Mouse (Mus musculus) layer of hippocampus, postnatal 36 days (tissue): ENCODE results near the gene Gse1. TPM values are rescaled to one million over a fixed set of nuclear protein-coding genes. Genes with fewer than 3 reads are reported as not detected.
"Not testable (repeated sequence)": the region's sequence is repeated elsewhere in the genome, so short reads cannot be mapped to it uniquely, and the experiment has no call there.

Experiments
- DNase-seq, 2 experiments: peaks; one replicate each; pipeline ENCODE4 v3.0.0; 2022
- total RNA-seq, 2 experiments: library from RNA; stranded (reverse); gene quantifications; 2 replicates each; pipeline ENCODE4 v1.2.3; 2021

Gene Gse1
- total RNA-seq, 2 experiments from 2014 or later: 147 to 155 TPM

GRCm38 (mm10) chr8:120325172-120325767 is 97.0 kb downstream of the Gse1 start:
- no peak for DNase-seq

- DNase-seq: no peak
Observed at GRCm38 (mm10) chr8:120327131-120327554, 98.9 kb downstream of the Gse1 start.

DNA sequence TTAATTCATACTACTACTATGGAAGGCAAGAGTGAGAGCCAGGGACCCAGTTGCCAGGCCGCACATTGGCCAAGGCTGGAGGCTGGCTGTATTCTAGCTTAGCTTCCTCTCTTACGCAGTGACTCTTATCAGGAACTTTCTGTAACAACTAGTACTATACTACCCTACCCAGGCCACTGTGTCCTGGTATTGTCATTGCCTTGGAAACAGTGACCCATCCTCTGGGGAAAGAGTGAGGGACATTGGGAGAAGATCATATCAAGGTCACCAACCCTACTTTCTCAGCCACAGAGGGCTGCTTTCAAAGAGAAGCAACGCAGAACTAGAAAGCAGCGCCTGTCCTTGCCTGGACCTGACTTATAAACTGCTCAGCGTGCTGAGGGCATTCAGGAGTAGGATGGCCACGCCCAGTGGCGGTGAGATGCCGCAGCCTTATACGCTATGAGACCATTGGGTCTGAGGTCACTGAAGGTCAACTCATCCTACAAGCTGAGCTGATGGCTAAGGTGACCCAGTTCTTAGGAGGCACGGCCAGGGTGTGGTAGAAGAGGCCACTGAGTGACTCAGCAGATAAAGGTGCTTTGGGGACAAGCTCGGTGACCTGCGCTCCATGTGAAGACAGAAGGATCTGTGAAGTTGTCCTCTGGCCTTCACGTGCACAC is 100.2 kb downstream of the Gse1 start:
- no peak for DNase-seq

- no peak for DNase-seq
Observed at GRCm38 (mm10) chr8:120329030-120329748, 100.9 kb downstream of the Gse1 start.

- no peak for DNase-seq
Observed at GRCm38 (mm10) chr8:120331027-120331426, 102.8 kb downstream of the Gse1 start.

DNA sequence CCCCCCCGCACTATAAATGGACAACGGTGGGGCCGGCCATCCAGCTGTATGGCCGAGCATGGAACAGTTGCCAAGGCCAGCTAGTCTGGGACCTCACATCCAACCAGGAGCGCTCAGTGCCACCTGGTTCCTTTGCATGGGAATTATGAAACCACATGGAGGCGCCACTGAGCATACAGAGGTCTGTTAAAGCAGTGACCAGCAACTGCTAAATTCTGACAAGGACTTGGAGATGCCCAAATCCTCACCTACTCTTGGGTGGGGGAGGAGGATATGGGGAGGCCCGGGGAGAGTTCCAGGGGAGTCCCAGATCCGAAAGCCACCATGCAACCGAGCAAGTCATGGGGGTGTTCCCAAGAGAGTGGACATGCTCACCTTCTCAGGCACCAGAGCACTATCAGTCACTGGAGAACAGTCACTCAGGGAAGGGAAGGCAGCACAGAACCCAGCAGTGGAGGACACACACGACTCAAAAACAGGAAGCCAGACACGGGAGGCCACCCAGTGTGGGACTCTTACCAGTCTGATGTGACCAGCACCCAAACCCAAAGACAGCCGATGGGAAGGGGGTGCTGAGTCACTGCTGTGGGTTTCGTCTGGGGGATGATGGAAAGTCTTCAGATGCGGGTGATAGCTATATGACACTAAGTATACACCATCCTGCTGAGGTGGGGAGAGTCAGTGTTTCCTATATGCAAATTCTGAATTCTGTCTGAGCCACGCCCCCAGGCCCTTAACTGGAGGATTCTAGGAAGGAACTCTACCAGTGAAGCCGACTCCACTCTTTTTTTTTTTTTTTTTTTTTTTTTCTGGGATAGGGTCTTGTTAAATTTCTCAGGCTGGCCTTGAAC is 104.3 kb downstream of the Gse1 start:
- no peak for DNase-seq

DNA sequence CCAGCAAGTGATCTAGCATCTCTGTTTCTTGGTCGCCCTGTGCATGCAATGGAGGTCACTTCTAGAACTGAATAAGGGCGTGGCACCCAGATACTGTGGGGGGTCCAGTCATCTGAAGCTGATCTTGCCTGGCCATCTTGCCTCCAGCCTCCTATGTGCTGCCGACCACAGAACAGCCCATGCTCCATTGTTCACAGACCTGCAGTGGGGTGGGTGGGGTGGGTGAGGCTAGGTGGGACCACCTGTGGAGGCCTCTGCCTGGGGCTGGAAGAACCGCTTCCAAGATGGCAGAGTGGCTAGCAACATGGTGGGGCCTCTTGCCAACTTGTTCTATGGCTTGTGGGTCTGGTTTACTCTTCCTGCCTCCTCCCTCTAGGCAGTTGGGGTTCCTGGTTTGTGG is 105.4 kb downstream of the Gse1 start:
- DNase-seq: no peak

DNA sequence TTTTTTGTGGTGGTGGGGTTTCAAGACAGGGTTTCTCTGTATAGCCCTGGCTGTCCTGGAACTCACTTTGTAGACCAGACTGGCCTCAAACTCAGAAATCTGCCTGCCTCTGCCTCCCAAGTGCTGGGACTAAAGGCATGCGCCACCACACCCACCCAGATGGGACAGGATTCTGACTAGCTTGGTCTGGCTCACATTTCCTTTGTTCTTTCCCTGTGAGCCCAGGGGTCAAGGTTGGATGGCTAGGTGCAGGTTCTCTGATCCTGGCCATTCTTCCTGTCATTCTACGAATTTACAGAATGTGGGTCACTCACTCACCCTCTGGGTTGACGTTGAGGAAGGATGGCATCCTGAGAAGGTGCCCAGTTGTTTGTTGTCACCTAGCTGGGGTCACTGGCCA is 106.0 kb downstream of the Gse1 start:
- not testable (repeated sequence) for DNase-seq

DNA sequence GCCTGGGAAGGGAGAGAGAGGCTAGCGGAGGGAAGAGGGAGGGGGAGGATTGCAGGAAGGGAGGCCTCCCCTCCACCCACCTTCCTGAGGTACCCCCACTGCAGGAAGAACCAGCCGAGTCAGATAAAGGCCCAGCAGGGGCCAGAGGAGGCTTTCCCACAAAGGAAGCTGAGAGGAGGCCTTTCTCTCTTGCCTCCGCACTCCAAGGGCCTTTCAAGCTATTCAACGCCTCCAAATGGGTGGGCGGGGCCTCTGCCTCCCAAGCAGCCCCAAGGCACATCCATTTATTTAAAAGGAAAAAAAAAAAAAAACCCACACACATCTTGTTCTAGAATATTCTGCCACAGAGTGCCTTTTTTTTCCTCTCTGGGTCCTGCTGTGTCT is 106.6 kb downstream of the Gse1 start:
- DNase-seq: no peak

GRCm38 (mm10) chr8:120335262-120336086 is 107.2 kb downstream of the Gse1 start:
- no peak for DNase-seq

DNA sequence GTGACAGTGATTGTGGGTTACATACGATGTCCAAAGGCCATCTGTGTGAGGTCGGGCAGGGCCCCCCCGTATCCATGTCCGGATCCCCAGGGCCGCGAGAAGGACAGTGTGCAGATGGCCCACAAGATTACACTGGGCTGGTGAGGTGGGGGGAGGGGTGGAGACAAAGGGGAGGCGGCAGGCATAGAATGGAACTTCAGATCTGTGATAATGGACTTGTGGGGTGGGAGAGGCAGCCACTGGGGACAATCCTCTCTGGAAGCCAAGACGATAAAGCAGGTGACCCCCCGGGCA is 107.8 kb downstream of the Gse1 start:
- DNase-seq: no peak

DNA sequence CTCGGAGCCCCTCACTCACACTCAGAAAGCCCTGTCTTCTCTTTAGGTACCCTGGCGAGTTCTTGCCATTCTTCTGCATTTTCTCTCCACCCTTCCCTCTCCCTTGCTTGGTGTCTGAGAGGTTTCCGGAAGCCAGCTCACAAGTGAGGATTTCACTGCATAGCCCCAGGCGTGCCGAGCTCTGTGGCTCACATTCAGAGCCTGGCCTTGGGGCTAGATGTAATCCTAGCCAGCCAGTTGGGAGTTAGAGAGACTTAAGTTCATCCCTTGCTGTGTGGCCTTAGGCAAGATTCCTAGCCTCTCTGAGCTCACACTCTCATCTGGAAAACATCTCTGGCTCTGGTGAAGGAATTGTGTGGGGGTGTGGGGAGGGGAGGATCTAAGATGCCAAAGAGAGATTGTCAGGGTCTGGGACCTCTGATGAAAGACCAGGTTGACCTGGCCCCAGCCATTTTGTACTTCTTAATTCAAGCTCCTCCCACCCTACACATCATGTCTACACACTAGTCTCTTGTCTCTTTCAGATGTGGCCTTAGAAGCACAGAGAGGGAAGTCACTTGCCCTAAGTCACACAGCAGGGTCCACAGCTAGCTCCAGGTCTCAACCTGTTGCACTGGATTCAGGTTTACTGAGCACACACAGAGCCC is 108.8 kb downstream of the Gse1 start:
- DNase-seq: no peak

GRCm38 (mm10) chr8:120337627-120338026 is 109.4 kb downstream of the Gse1 start:
- no peak for DNase-seq

DNA sequence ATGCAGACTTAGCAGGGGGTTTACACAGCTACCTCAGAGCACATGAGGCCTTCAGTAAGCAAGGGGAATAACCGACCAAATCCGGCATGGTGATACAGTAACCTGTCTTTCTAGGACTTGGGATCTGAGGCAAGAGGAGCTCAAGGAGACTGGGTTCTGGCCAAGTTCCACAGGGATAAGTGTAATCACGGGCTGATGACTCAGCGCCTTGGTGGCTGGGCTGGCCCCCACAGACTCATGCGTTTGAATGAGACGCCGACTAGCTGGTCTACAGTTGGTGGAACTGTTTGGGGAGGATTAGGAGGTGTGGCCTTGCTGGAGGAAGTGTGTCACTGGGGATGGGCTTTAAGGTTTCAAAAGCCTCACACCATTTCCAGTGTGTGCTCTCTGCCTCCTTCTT is 110.4 kb downstream of the Gse1 start:
- DNase-seq: no peak

GRCm38 (mm10) chr8:120339743-120340142 is 111.5 kb downstream of the Gse1 start:
- DNase-seq: no peak

- no peak for DNase-seq
Observed at GRCm38 (mm10) chr8:120341124-120341523, 112.9 kb downstream of the Gse1 start.

DNA sequence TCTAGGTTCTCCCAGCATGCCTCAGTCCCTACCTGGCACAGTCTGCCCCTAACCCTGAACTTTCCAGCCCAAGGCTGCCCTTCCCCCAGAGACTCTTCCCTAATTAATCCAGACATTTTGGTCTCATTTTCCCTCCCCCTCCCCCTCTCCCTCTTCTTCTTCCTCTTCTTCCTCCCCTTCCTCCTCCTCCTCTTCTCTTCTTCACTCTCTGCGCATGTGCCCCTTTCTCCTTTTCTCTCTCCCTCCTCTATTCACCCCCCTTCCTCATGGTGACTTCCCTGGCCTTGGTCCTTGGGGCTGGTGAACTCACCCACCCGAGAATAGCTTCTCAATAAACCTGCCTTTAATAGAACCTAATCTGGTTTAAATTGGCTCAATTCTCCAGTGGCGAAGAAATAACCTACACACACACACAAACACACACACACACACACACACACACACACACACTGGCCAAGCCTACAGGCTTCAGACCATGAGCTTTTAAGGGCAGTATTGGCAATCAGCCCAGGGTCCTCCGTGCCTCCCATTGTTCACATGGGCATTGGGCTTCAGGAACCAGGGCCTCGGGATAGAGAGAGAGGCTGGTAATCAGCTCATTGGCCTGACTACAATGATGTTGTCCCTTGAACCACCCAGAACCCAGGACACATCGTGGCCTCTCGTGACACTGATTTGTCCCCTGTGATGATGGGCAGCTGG is 114.7 kb downstream of the Gse1 start:
- DNase-seq: no peak

DNA sequence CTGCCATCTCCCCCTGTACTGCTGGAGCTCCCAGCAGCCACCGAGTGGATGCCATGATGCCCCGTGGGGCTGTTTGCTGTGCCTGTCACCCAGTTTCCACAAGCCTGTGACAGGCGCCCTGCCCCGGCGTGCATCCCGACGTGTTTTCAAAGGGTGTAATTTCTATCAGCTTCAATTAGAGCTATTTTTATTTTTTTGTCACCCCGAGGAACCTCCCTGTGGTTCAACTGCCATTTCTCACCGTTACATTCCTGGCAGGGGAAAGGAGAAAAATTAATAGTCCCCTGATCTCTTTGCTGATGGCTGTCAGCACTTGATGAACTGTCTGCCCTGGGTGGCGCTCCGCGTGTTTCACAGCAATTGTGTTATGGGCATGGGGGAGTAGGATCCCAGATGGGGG is 115.3 kb downstream of the Gse1 start:
- no peak for DNase-seq

DNA sequence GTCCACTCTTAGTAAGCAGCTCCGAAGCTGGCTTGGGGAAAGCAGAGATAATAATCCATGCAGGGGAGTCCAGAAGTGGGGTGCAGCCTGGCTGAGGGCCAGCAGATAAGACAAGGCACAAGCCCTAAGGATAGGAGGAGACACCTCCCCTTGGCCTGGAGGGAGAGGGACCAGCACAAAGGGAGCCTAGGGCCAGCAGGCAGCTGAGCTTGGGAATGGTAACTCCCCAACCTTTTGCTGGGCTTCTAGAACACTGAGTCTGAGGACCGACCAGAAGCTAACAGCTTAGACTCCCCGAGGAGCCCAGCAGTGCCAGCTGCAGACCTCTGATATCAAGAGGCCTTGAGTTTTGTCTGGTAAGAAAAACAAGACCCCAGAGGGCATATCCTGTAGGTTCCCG is 115.9 kb downstream of the Gse1 start:
- DNase-seq: no peak

- DNase-seq: no peak
Observed at GRCm38 (mm10) chr8:120344583-120344982, 116.3 kb downstream of the Gse1 start.

DNA sequence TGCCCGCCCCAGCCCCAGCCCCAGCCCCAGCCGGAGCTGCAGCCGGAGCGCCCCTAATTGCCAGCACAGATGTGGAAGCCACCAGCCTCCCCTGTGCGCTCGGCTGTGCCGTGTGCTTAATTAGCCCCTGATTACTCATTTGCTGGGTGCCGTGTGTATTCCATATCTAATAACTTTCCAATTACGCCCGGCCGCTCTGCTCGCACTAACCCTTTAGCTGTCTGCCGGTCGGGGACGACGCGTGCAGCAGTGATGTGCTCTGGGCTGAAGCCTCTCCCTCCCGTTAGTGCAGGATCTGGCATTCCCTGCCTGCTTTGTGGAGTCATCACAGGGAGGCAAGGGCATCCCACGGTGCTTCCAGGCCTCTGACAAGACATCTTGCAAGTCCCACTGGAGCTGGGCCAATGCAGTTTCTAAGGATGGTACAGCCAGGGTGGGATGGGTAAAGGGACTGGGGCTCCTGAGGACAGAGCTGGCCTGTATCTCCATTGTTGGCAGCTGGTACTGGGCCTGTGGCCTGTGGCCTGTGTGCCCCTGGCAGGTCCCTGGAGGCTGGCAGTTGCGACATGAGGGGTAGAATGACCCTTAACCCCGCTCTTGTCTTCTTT is 119.6 kb downstream of the Gse1 start:
- no peak for DNase-seq
